Mouse (Mus musculus) large intestine, adult 2 months (tissue): Measurements from ENCODE around the gene Atxn1. TPM values are rescaled to one million over a fixed set of nuclear protein-coding genes. Genes with fewer than 3 reads are reported as not detected.

ENCODE experiments used
- DNase-seq: peaks from one replicate; pipeline ENCODE4 v3.0.0-alpha.2; 2012; ENCODE audit warnings: low read depth, low spot score
- WGBS: fragments of 180-500 bp; shearing (Covaris S2); methylation state at CpG from one replicate; pipeline ENCODE4 v1.1.7; 2018; 5-methylcytosine and 5-hydroxymethylcytosine counted together
- polyA plus RNA-seq: library from polyadenylated mRNA; depleted of rRNA; stranded (reverse); fragments of >200 nt; gene quantifications from 2 replicates; pipeline ENCODE4 v1.2.3, GENCODE M21; 2012

Gene Atxn1
- polyA plus RNA-seq, 1 experiment, result 6.3 TPM

GRCm38 (mm10) chr13:45527232-45527964 is 437.4 kb downstream of the Atxn1 start:
- no peak for DNase-seq
- 81% methylated on average over 11 of the region's 11 CpGs for WGBS

- WGBS, result 77% methylated on average over 7 of the region's 7 CpGs
Measured at GRCm38 (mm10) chr13:45526230-45526629, 438.6 kb downstream of the Atxn1 start.

GRCm38 (mm10) chr13:45524791-45525435 is 439.9 kb downstream of the Atxn1 start:
- WGBS, result 95% methylated on average over 6 of the region's 6 CpGs
- DNase-seq, result no peak

More at GRCm38 (mm10) chr13:45526230-45526629, 438.6 kb downstream of the Atxn1 start:
- no peak for DNase-seq

GRCm38 (mm10) chr13:45524305-45524704 is 440.5 kb downstream of the Atxn1 start:
- 22% methylated on average over 3 of the region's 3 CpGs for WGBS
- DNase-seq, result no peak

- 10% methylated on average over 24 of the region's 24 CpGs for WGBS
- DNase-seq, result no peak
Measured at GRCm38 (mm10) chr13:45516501-45517393, 448.1 kb downstream of the Atxn1 start.

GRCm38 (mm10) chr13:45514832-45515422 is 449.9 kb downstream of the Atxn1 start:
- 74% methylated on average over 8 of the region's 8 CpGs for WGBS
- DNase-seq, result no peak

GRCm38 (mm10) chr13:45514115-45514514 is 450.7 kb downstream of the Atxn1 start:
- 91% methylated on average over 5 of the region's 5 CpGs for WGBS
- DNase-seq, result no peak

GRCm38 (mm10) chr13:45513009-45513984 is 451.5 kb downstream of the Atxn1 start:
- WGBS, result 83% methylated on average over 12 of the region's 12 CpGs
- DNase-seq, result no peak

- 52% methylated on average over 8 of the region's 8 CpGs for WGBS
- no peak for DNase-seq
Measured at GRCm38 (mm10) chr13:45512531-45512930, 452.3 kb downstream of the Atxn1 start.

- no peak for DNase-seq
- WGBS, result 33% methylated on average over 6 of the region's 6 CpGs
Measured at GRCm38 (mm10) chr13:45511706-45512435, 452.9 kb downstream of the Atxn1 start.

- WGBS, result 82% methylated on average over 6 of the region's 6 CpGs
- no peak for DNase-seq
Measured at GRCm38 (mm10) chr13:45509366-45509765, 455.4 kb downstream of the Atxn1 start.

GRCm38 (mm10) chr13:45508495-45508894 is 456.3 kb downstream of the Atxn1 start:
- WGBS, result 2% methylated on average over 8 of the region's 8 CpGs
- no peak for DNase-seq

- no peak for DNase-seq
- WGBS, result 1% methylated on average over 63 of the region's 63 CpGs
Measured at GRCm38 (mm10) chr13:45507274-45508229, 457.3 kb downstream of the Atxn1 start, which contains the start of gene Gmpr. Gmpr (plus strand) TSS chr13:45507444.

- DNase-seq, result no peak
- WGBS, result 96% methylated on average over 3 of the region's 3 CpGs
Measured at GRCm38 (mm10) chr13:45505546-45505945, 459.3 kb downstream of the Atxn1 start.

GRCm38 (mm10) chr13:45502791-45503190 is 462.0 kb downstream of the Atxn1 start:
- DNase-seq, result no peak
- 96% methylated on average over 5 of the region's 5 CpGs for WGBS

- no peak for DNase-seq
- WGBS, result 84% methylated on average over 3 of the region's 3 CpGs
Measured at GRCm38 (mm10) chr13:45499906-45500305, 464.9 kb downstream of the Atxn1 start.
